Mouse (Mus musculus): ENCODE results near the gene Arl4c. TPM values are rescaled to one million over a fixed set of nuclear protein-coding genes. Genes with fewer than 3 reads are reported as not detected.

Arl4c gene
- polyA plus RNA-seq, 2 experiments = 0.27 to 0.76 TPM

DNA sequence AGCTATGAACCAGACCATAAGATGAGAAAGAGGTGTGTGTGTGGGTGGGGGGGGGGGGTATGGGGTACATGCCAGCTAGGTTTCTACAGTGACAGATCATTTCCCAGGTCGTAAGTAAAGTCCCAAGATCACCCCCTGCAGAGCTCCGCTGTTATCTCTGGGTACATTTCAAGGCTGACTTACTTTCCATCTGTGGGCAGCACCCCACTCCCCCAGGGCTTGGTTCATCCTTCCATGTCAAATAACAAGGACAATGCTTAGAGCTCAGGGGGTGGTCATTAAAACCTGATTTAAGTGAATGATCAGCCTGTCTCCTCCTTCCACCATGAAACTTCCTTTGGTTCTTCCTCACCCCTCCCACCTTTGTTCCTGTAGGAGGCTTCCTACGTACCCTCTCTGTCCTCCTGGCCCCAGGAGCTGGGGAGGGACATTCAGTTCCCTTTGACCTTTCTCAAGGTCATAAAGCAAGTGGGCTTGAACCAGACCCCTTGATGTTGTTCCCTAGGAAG, 23.7 kb downstream of the Arl4c start:
- H3K4me1 ChIP-seq (replicated peaks; ENCODE audit: control insufficient read depth in 2 of 2, insufficient read depth in 2 of 2, low read length in 1 of 2) = no peaks in the 10 kb centered on the region
- no peak overlapping the region for H3K4me3 ChIP-seq (ENCODE audit: insufficient read depth in 1 of 2, low read depth in 2 of 2, low read length in 2 of 2)
- H3K27me3 ChIP-seq (ENCODE audit: control insufficient read depth, insufficient read depth, low read length) = no peaks in the 10 kb centered on the region
- H3K9me3 ChIP-seq (ENCODE audit: control insufficient read depth, low read length) = no peaks in the 10 kb centered on the region
- H3K9ac ChIP-seq (replicated peaks) = no peak overlapping the region
- H3K36me3 ChIP-seq (replicated peaks; ENCODE audit: control insufficient read depth, insufficient read depth, low read depth) = no peaks in the 10 kb centered on the region
- ATAC-seq (ENCODE audit: insufficient read depth) (no peak), DNase-seq (ENCODE audit: low read depth in 3 of 3, low spot score in 3 of 3) (no peak)
- no peak overlapping the region for H3K4me2 ChIP-seq (ENCODE audit: low read depth)
- H3K27ac ChIP-seq = no peak overlapping the region
- WGBS (ENCODE audit: insufficient replicate concordance) = 42% methylated on average over 3 of the region's 3 CpGs
- TF ChIP-seq CTCF (IDR thresholded peaks at IDR 0.05; ENCODE audit: low read depth) (no peak), EP300 (IDR thresholded peaks at IDR 0.05; ENCODE audit: low read depth) (no peak)

DNA sequence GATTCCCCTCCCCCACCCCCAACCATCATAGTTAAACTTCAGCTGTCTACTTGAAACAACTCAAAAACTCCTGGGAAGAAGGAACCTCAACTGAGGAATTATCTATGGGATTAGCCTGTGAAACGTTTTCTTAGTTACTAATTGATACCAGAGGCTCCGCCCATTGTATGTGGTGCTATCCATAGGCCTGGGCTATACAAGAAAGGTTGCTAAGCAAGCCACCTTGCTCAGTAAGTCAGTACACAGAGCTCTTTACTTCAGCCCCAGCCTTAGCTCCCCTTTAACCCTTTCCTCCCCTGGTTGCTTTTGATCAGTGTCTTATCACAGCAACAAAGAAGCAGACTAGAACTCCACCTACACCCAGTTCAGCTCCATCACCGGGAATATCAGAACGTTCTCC, 31.2 kb downstream of the Arl4c start:
- TF ChIP-seq CTCF (IDR thresholded peaks at IDR 0.05; ENCODE audit: low read depth) (no peak), EP300 (IDR thresholded peaks at IDR 0.05; ENCODE audit: low read depth) (no peak)
- H3K9ac ChIP-seq (replicated peaks) = no peak overlapping the region
- H3K4me2 ChIP-seq (ENCODE audit: low read depth) = no peak overlapping the region
- ATAC-seq (ENCODE audit: insufficient read depth) (no peak), DNase-seq (ENCODE audit: low read depth in 3 of 3, low spot score in 3 of 3) (no peak)
- H3K27me3 ChIP-seq (ENCODE audit: control insufficient read depth, insufficient read depth, low read length) = no peaks in the 10 kb centered on the region
- H3K4me1 ChIP-seq (replicated peaks; ENCODE audit: control insufficient read depth in 2 of 2, insufficient read depth in 2 of 2, low read length in 1 of 2) = no peaks in the 10 kb centered on the region
- WGBS (ENCODE audit: insufficient replicate concordance) = 49% methylated on average over 4 of the region's 4 CpGs
- no peaks in the 10 kb centered on the region for H3K36me3 ChIP-seq (replicated peaks; ENCODE audit: control insufficient read depth, insufficient read depth, low read depth)
- H3K9me3 ChIP-seq (ENCODE audit: control insufficient read depth, low read length) = no peaks in the 10 kb centered on the region
- no peak overlapping the region for H3K27ac ChIP-seq
- no peak overlapping the region for H3K4me3 ChIP-seq (ENCODE audit: insufficient read depth in 1 of 2, low read depth in 2 of 2, low read length in 2 of 2)

DNA sequence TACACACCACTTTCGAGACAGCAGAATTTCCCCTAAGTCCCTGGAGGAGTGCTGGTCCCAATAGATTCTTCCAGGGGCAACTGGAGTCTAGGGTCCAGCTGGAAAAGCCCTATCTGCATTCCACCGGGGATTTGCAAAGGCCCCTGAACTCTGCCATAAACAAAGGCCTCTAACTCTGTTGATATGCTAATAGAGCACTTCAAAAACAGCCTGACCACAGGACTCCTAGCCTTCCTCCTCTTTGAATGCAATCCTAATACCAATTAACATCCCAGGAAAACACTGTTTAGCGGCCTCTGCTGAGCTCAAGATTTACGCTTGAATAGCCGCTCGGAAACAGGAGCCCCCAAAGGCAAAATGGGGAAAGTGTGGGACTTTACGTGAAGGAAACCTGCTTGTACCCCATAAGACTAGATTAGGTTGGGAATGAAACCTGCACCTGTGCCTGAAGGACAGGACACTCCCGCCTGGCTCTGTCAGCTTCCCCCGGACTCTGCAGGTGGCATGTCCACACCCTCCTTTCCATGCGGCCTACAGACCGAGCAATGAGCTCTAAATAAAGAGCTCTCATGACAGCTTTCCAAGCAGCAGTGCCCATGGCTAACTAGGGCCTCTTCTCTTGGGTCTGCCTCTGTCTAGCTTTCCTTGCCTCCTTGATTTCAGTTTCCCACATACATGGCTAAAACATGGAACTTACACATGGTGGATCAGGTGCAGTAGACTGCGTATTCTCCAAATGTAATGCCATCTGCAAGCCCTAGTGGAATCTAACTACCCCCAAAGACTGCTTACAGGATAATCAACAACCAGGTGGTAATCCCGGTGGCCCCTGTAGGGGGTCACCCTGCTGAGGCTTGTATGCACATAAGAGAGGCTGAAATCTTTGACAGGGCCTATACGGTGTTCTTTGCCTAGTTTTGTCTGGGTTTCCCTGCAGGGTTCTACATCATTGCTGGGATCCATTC, 32.9 kb downstream of the Arl4c start:
- no peak for DNase-seq (ENCODE audit: low read depth in 3 of 3, low spot score in 3 of 3)
- no peak overlapping the region for H3K9ac ChIP-seq (replicated peaks)
- no peaks in the 10 kb centered on the region for H3K9me3 ChIP-seq (ENCODE audit: control insufficient read depth, low read length)
- H3K27ac ChIP-seq = no peak overlapping the region
- no peaks in the 10 kb centered on the region for H3K27me3 ChIP-seq (ENCODE audit: control insufficient read depth, insufficient read depth, low read length)
- TF ChIP-seq EP300 (IDR thresholded peaks at IDR 0.05; ENCODE audit: low read depth) (no peak), CTCF (IDR thresholded peaks at IDR 0.05; ENCODE audit: low read depth) (no peak)
- H3K36me3 ChIP-seq (replicated peaks; ENCODE audit: control insufficient read depth, insufficient read depth, low read depth) = no peaks in the 10 kb centered on the region
- 53% methylated on average over 14 of the region's 14 CpGs for WGBS (ENCODE audit: insufficient replicate concordance)
- H3K4me2 ChIP-seq (ENCODE audit: low read depth) = no peak overlapping the region
- ATAC-seq (ENCODE audit: insufficient read depth) = no peak
- H3K4me1 ChIP-seq (replicated peaks; ENCODE audit: control insufficient read depth in 2 of 2, insufficient read depth in 2 of 2, low read length in 1 of 2) = no peaks in the 10 kb centered on the region
- no peak overlapping the region for H3K4me3 ChIP-seq (ENCODE audit: insufficient read depth in 1 of 2, low read depth in 2 of 2, low read length in 2 of 2)

DNA sequence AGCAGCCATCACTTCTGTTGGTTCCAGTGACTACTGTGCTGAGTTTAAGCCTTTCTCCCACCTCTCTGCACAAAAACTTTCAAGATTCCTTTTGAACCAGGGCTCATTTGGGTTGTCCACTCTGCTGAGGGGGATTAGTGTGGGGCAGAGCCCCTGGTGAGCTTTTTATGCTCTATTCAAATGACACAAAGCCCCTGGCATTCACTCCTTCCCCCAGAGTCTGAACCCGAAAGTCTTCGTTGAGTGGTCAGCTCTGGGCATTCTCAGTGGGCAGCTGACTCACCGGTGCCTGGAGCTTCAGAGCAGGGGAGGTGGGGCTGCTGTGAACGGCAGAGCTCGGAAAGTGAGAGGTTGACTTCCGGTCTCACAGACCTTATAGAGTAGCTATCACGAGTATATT, 33.7 kb downstream of the Arl4c start:
- 38% methylated on average over 7 of the region's 7 CpGs for WGBS (ENCODE audit: insufficient replicate concordance)
- Histone ChIP-seq H3K27ac (no peak overlapping the region), H3K4me1 (replicated peaks; ENCODE audit: control insufficient read depth in 2 of 2, insufficient read depth in 2 of 2, low read length in 1 of 2) (no peaks in the 10 kb centered on the region), H3K9me3 (ENCODE audit: control insufficient read depth, low read length) (no peaks in the 10 kb centered on the region), H3K36me3 (replicated peaks; ENCODE audit: control insufficient read depth, insufficient read depth, low read depth) (no peaks in the 10 kb centered on the region), H3K4me3 (ENCODE audit: insufficient read depth in 1 of 2, low read depth in 2 of 2, low read length in 2 of 2) (no peak overlapping the region), H3K4me2 (ENCODE audit: low read depth) (no peak overlapping the region), H3K9ac (replicated peaks) (no peak overlapping the region), H3K27me3 (ENCODE audit: control insufficient read depth, insufficient read depth, low read length) (no peaks in the 10 kb centered on the region)
- DNase-seq (ENCODE audit: low read depth in 3 of 3, low spot score in 3 of 3) (no peak), ATAC-seq (ENCODE audit: insufficient read depth) (no peak)
- TF ChIP-seq EP300 (IDR thresholded peaks at IDR 0.05; ENCODE audit: low read depth) = no peak
- TF ChIP-seq CTCF (IDR thresholded peaks at IDR 0.05; ENCODE audit: low read depth) = no peak

- Histone ChIP-seq H3K36me3 (replicated peaks; ENCODE audit: control insufficient read depth, insufficient read depth, low read depth) (no peaks in the 10 kb centered on the region), H3K4me3 (ENCODE audit: insufficient read depth in 1 of 2, low read depth in 2 of 2, low read length in 2 of 2) (no peak overlapping the region), H3K9ac (replicated peaks) (no peak overlapping the region), H3K4me2 (ENCODE audit: low read depth) (no peak overlapping the region), H3K9me3 (ENCODE audit: control insufficient read depth, low read length) (no peaks in the 10 kb centered on the region), H3K27me3 (ENCODE audit: control insufficient read depth, insufficient read depth, low read length) (no peaks in the 10 kb centered on the region), H3K27ac (no peak overlapping the region), H3K4me1 (replicated peaks; ENCODE audit: control insufficient read depth in 2 of 2, insufficient read depth in 2 of 2, low read length in 1 of 2) (no peaks in the 10 kb centered on the region)
- no peak for ATAC-seq (ENCODE audit: insufficient read depth)
- 45% methylated on average over 3 of the region's 3 CpGs for WGBS (ENCODE audit: insufficient replicate concordance)
- TF ChIP-seq EP300 (IDR thresholded peaks at IDR 0.05; ENCODE audit: low read depth) (no peak), CTCF (IDR thresholded peaks at IDR 0.05; ENCODE audit: low read depth) (no peak)
- DNase-seq (ENCODE audit: low read depth in 3 of 3, low spot score in 3 of 3) = no peak
These were observed 37.4 kb downstream of the Arl4c start for GRCm38 (mm10) chr1:88664623-88665022.

All from liver, embryonic 14.5 days (tissue).